Mouse (Mus musculus) spleen, postnatal 36 days (tissue): Measurements from ENCODE around the gene Rbm44.

Experiments
- DNase-seq, 2 experiments: peaks; one replicate each; pipeline ENCODE4 v3.0.0; 2022; ENCODE audit warnings: low spot score in 2 of 2, mixed read lengths in 1 of 2

Rbm44 gene

DNA sequence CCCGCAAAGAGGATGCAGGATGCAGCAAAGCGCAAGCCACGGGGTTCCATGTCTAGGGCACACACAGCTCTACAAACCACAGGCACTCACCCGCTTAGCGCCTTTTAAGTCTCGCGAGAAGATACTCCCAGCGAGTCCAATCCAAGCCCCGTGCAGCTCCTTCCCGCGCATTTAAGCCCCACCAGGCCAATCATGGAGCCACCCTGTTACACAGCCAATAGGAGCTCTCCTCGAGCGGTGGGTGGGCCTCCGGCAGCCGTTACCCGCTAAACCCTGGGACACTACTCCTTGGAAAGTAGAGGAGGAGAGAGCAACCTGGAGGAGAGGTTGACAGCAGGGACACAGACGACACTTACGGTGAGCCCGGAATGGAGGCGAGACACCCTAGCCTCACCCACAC is at the start of gene Rbm44:
Gene Rbm44 (plus strand): TSS at position 277 of the 400 bp plus-strand sequence.
- DNase-seq, result peak in 1 of 2 experiments; percentile 34

DNA sequence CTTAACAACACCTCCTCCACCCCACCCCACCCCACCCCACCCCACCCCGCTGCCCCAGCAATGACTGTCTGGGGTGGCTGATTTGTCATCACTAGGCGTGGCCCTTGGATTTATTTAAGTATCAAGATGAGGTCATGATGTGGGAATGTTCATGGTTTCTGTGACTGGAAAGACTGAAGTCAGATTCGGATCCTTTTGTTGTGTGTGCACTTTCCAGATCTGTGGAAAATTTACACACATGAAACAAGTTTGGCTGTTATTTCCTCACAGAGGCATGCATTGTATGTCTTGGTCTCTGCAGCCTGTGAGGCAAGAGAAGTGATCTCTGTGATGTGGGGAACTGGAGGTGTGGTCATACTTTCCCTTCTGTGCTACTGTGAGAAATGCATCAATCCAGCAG is 49.6 kb upstream of the Rbm44 start:
- DNase-seq, result no peak

DNA sequence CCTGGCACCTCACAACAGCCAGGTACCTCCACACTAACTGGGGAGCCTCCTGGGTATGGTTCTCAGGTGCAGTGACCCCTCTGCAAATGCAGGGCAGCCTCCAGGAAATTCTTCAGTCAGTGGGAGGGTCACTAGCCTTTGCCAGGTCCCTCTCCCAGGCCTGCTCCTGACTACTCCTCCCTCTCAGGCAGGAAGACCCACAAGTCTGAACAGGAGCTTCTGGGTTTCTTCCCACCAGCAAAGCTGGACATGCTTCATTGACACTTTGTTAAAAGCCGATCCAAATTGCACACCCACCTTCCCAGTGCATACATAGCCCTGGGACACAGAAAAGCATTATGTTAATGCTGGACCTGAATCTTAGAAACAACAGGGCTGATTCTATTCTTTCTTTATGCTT is 49.0 kb upstream of the Rbm44 start:
- no peak for DNase-seq

DNA sequence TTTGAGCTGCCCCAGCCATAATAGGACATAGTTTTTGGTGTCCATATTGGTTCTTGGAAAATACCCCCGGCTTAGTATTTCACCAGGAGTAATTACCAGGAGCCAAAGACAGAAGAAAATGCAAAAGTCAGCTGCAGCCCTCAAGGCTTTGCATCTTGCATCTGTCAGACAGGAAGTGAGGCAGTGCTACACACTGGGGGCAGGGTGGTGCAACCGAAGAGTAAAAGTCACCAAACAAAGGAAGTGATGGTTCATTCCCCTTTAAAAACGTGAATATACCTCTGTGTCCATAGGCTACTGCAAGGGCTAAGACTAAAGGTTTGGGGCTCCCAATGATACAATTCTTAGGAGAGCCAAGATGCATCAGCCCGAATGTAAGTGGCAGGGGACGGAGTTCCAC is 48.4 kb upstream of the Rbm44 start:
- DNase-seq, result peak; percentile 66 to 69

DNA sequence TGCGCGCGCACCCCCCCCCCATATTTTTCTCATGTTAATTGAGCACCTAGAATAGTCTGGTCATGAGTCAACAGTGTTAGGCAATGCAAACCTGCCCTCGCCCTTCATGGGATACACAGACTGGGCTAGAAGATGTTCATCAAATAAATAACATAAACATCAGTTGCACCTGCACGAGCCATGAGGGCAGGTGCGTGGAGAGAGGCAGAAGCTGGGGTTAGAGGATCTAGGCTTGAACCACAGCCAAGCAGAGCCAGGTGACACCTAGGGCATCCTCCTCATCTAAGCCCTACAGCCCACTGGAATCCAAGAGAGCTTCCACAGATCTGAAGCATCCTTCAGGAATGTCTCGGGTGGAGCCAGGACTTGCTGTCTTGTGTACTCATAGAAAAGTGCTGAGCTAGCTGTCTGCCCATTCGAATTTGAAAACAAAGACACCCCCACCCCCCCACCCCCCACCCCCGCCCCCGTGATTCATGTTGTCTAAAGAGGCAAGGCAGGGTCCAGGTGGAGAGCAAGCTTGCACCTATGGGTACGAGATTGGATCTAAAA is 47.5 kb upstream of the Rbm44 start:
- DNase-seq, result no peak

DNA sequence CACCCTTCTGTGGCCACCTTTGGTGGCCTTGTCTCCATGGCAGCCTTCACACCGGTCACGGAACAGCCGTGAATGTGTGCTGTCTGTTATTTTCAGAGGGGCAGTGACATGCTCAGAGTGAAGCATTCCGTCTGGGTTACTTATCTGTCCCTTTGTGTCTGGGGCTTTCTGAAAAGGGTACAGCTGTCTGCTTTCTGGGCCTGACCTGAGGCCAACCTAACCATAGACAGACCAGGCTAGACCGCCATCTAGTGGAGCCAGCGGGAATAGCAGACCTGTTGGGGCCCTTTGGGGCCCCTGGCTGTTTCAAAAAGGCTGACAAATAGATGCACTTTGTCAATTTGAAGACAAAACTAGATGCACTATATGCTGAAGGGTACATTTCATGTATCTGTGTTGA is 46.0 kb upstream of the Rbm44 start:
- peak; percentile 58 to 66 for DNase-seq

DNA sequence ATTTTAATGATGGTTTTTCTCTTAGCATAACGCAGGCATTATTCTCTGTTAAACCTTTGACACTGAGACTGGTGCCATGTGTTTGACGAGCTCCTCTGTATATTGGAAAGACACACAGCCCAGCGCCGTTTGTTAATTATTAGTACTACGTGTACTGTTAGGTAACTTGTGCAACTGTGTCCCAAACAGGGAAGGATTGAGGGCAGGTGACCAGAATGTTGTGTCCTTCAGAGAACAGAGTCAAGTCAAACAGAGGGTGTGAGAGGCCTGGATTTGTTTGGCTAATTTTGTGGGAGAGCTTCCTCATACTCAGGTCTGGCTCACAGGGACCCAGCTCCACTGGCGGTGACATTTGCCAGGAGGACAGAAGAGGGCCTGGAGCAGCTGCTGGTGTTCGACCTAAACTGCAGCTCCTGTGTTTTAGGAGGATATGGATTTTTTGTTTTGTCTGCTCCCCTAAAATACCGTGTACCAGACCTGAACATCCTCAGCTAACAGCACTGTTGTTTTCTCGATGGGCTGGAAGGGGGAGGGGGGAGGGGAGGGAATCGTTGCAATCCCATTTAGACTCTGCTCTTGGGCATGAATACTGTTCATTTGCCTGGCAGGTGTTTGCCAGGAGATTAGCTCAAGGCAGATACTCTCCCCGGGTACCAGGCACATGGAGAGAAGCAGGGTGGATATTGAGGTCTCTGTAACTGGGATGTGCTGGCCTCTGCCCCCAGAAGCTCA is 43.0 kb upstream of the Rbm44 start:
- no peak for DNase-seq

DNA sequence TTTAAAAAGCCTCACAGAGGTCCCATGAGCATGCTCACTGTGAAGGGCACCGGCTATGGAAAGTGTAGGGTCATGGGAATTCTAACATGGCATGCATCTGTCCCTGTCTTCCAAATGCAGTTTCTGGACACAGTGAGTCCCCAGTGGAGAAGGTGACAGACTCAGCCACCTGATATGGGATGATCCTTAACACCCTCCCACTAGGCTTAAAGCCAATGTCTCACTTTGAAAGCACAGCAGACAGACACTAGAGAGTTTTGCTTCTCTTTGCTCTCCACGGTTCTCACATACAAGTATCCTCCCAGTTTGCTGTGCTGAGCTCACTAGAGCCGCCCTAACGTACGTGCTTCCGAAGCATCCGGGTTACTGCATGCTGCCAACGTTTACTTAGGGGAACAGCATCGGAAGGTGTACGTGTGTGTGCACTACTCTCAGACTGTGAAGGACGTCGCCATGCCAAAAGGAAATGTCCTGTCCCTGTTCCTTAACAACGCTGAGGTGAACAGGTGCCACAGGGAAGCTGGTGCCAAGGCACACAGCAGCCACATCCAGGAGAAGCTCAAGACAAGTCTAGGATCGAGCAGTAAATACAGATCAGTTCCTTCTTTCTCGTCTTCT is 41.4 kb upstream of the Rbm44 start:
- no peak for DNase-seq

DNA sequence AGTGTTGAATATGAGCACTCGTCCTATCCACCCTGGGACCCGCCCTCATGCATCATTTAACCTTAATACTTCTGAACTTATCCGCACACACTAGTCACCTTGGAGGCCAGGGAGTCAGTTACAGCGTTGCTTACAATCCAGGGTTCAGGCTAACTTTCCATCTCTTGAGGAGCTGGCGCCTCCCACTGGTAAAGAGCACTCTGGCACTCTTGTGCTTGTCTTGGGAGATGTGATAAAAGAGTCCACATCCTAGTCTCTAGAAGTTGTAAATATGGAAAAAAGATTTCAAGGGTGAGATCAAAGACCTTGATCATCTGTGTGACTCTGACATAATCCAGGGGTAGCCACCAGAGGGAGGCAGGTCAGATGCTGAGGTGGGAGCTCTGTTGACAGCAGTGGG is 37.3 kb upstream of the Rbm44 start:
- no peak for DNase-seq

DNA sequence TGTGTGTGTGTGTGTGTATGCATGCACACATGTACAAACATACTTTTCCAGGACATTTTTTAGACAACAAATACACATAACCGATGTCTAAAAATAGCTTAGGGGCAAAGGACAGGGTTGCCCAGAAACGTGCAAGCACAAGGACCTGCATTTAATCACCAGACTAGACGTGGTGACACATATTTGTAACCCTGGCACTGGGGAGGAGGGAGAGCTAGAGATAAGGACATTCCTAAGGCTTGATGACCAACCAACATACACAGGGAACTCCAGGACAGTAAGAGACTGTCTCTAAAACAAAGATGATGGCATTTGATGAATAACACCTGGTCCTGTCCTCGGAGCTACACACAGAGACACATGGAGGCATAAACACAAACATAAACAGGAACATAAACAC is 35.6 kb upstream of the Rbm44 start:
- DNase-seq, result no peak

DNA sequence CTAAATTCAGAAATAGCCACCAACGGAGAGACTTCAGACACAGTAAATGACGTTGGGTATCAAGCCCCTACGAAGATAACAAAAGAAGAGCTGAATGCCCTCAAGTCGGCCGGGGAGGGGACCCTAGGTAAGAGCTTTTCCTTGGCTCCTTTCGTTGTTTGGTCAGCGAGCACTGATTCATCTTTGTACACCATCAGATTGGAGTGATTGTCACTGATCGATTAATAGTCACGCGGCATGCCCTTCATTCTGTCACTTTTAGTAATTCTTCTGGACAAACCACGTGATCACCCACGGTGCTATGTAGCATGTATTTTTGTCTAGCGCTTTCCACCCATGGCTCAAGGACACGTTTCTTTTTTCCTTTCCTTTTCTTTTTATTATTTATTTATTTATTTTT is 32.7 kb upstream of the Rbm44 start:
- no peak for DNase-seq

DNA sequence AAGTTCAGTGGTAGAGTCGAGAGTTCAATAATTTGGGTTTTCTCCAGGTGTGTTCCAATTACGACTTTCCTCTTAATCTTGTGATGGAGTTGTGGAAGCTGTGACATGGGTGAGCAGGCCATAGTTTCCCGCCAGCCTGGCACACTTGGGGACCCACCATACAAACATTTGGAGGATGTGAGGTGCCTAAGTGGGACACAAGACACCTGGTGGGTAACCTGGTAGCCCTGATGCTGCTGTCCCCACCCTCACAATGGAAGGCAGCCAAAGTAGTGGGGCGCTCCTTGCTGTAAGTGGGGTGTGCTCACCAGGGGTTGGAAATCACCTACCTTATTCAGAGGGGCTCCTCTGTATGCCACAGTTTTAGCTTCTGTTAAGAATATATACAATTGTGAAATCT is 32.3 kb upstream of the Rbm44 start:
- no peak for DNase-seq

DNA sequence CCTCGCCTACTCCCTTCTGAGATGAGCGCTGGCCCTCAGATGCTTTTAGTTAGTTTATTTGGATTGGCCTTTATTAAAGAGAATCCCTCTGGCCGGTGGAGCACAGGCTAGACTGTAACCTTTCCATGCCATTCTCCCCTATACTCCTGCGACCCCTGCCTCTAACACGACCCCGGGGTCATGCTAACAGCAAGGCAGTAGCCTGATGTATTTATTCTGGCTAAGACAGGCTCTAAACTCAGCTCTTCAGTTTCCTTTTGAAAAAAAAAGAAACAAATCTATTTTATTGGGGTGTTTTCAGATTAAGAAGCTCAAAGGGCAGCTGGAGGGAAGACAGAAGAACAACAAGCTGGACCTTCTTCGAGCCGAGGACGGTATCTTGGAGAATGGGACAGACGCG is 22.8 kb upstream of the Rbm44 start:
- no peak for DNase-seq

DNA sequence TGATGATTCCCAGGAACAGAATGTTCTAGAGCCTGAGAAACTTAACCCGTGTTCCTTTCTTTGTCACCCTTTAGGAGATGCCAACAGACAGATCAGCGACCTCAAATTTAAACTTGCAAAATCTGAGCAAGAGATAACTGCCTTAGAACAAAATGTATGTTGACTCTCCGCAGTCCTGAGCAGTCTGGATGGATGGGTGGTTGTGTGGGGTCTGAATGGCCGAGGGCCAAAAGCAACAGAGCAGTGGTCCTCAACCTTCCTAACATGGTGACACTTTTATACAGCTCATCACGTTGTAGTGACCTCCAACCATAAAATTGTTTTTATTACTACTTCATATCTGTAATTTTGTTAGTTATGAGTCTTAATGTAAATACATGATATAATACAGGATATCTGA is 21.9 kb upstream of the Rbm44 start:
- DNase-seq, result no peak

DNA sequence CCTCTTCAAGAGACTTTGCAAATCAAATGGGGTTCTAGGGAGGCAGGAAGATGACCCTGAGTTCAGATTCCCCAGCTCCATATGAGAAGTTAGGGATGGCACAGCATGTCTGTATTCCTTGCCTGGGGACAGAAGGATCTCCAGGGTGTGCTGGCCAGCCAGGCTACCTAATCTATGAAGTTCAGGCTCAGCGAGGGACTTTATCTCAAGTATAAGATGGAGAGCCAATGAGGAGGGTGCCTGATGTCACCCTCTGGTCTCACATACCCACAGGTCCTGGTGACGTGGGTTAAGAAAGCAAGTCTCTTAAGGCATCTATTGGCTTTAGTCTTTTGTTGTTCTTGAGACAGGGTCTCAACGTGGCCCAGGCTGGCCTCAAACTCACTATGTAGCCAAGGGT is 21.4 kb upstream of the Rbm44 start:
- DNase-seq, result no peak

DNA sequence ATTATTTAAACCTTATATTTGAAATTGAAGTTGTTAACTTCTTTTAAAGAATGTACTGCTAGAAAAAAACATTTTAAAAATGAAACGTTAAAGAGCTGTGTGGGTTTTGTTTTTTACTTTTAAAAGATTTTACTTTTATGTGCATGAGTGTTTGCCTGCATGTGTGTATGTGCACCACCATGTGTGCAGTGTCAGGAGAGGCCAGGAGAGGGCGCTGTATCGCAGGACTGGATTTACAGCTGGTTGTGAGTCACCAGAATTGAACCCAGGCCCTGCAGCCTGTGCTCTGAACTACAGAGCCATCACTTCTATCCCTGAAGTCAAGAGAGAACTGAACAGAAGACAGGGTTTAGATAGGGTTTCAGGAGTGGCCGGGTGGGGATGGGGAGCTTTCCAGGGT is 16.0 kb upstream of the Rbm44 start:
- no peak for DNase-seq

DNA sequence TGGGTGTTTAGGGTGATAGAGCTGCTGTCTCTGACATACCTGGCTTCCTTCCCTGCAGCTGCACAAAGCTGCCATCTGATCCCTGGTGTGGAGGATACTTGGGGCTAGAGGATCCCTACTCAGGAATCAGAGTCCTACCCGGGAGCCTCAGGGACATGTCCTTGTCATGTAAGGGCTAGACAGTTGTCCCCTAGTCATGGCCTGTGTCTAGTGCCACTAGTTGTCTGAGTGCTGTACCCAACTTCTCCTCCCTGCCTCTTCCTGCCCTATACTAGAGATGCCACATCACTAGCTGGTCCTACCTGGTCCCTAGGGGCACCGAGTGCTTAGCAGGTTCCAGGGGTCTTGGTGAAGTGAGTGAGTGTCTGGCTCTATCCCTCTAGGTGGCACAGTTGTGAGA is 7.9 kb upstream of the Rbm44 start:
- DNase-seq, result no peak

DNA sequence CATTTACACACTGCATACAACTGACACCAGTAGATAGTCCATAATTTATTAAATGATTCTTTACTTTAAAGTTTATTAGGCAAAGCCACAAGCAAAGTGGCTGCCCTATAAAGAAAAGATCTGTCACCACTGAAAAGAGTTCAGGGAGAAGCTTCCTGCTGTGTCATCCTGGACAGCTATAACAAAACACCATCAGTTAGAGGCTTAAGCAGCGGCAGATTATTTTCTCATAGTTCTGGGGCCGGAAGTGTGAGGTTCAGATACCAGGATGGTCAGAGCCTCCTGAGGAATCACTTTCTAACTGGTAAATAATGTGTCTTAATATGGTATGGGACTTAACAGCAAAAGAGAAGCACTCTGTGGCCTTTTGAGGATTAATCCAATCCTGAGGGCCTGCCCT is 6.6 kb downstream of the Rbm44 start:
- no peak for DNase-seq

DNA sequence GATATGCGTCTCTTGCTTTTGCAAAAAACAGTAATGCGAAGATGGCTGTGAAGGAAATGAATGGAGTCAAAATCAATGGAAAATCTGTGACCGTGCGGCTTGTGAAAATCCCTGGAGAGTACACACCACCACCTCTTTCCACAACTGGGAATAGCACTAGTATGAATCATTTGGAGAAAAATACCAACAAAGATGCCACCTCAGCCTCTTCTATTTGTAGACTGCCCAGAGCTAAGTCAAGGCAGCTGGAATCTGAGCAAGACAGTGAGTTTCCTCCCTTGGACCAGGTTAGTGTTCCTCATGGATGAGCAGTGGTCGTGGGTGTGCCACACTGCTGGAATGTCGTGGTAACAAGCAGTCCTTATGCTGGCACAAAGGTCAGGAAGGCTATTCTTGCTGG is 21.9 kb downstream of the Rbm44 start:
- no peak for DNase-seq

DNA sequence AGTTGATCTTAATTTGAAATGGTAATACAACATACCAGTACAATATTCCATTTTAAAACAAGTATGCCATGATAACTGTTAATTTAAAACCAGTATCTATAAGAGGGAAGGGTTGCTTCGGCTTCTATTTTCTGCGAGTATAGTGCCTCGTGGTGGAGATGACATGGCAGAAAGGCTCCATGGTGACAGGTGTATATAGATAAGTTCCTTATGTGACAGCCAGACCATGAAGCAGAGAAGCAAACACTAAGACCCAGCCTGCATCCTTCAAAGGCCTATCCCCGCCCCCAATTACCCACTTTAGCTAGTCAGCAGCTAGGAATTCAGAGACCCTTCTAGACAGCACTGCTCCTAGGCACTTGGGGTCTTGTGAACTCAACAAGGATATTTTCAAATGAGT is 24.3 kb downstream of the Rbm44 start:
- no peak for DNase-seq

DNA sequence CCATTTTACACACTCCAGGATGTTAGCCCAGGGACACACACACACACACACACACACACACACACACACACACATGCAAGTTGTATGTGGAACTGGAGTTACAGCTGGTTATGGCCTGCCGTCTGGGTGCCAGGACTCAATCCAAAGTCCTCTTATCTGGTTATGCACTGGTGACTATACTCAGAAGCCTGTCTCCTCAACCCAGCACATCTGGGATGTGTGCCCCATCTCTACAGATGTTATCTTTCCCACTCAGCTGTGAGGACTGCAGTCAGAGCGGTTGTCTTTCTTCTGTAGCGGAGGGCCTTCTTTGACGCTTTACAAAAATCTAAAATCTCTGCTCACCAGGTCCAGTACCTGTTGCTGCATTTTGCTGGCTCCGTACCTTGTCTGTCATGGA is 29.9 kb downstream of the Rbm44 start:
- no peak for DNase-seq

DNA sequence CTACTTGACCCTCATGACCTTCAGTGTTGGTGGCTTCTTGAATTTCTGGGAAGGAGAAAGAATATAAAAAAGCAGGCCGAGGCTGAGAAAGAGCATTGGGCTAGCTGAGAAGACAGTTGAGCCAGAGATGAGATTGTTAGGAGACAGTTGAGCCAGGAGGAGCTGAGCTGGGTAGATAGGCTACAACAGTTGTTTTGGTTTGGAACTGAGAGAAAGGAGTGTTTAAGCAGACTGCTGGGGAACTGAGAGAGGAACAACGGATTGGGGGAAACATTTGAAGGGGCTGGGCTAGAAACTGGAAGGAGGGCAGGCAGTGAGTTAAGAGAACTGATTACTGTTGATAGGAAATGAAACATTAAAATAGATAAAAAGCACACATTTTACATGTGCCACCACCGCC is 31.1 kb downstream of the Rbm44 start:
- no peak for DNase-seq

DNA sequence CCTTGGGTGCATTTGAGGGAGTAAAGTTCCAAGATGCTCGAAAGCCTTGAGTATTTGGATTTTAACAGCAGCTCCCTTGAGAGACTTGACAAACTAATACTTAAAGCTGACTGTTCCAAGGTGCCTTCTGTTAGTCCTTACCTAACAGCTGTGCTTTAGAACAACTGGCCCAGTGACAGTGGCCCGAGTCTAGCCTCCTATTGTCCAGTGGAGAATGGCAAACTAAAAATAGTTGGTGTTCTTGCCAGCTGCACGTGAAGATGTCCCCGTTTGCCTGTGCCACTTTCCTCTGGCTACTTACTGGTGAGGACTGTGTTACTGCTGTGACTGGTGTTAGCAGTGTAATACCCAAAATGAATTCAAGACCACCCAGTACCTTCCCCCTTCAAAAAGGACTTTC is 32.0 kb downstream of the Rbm44 start:
- no peak for DNase-seq

DNA sequence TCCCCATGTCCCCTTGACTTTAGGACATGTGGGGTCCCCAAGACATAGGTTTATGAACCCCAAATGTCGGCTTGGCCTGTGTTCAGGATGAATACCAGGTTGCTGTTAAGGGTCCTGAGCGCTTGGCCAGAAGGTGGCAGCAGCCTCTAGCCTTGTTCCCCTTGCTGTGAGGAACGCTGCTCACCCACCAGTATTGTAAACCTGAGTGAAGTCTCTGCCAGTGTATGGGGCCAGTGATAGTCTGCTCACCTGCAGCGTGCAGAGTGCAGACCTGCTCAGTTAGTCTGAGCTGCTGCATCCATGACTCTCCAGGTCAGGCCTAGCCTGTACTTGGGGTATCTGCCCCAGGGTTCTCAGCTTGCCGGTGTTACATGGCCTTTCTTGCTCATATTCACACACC is 34.2 kb downstream of the Rbm44 start:
- DNase-seq, result peak; percentile 74
